Mouse (Mus musculus) thymus, postnatal 14 days (tissue): ENCODE results near the gene Olfr839-ps1.

Experiments used
- DNase-seq: peaks from one replicate; pipeline ENCODE4 v3.0.0; 2021

Olfr839-ps1 gene

DNA sequence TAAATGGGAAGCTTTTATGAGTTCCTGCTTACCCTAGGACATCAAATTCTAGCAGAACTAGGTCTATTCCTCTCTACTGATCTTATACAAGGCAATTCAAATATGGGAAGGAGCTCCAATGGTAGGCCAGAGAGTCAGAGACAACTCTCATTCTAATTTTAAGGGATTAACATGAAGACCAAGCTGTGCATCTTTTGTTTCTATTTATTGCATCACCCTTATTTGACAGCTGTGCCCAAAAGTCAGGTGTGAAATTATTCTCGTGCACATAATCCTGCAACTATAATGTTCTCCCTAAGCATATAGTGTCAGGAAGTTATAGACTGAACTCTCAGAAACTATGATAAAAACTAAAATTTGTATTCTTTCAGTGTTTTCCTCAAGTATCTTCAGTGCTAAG lies at the start of gene Olfr839-ps1:
Gene Olfr839-ps1 (minus strand): TSS at position 101 of the 400 bp plus-strand sequence.
- DNase-seq: no peak

DNA sequence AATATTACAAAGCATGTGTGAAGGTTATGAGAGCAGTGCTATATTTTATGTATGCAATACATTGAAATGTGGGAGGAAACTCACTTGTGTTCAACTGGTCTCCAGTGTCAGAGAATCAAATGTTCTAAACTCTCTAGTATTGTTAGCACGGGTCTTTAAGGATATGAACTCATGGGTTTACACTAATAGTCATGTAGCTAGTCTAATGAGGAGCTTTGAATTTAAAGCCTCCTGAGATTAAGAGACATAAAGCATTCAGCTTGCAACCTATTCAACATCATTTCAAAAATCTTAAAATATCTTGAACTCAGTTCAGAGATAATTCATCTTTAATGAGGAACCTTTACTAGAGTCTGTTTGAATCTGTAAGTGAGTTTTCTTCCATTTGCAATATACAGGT lies 41.1 kb downstream of the Olfr839-ps1 start, which contains the start of gene Olfr837:
Gene Olfr837 (plus strand): TSS at position 301 of the 400 bp plus-strand sequence.
- DNase-seq: no peak

- DNase-seq: no peak
These were observed 57.0 kb downstream of the Olfr839-ps1 start, which contains the start of gene Olfr836 for GRCm38 (mm10) chr9:19120082-19120481. Gene Olfr836, plus strand, starts transcription at chr9:19120382.
